Mouse (Mus musculus): ENCODE results near the gene Ciart. TPM values are rescaled to one million over a fixed set of nuclear protein-coding genes. Genes with fewer than 3 reads are reported as not detected.

Ciart gene
- total RNA-seq (2014; rRNA removed; ENCODE audit: low replicate concordance) (2.3 and 7.3 TPM in 2 replicates), polyA plus RNA-seq (2015; fragmentation: Nextera tagmentation; extraction: Ambion mirVana) (1.8 and 1.9 TPM in 2 replicates)

- Histone ChIP-seq H3K4me3 (ENCODE audit: low read depth, low read length) (peak within 1 kb of the TSS; percentile 39), H3K4me2 (ENCODE audit: low read depth, low read length) (peak within 1 kb of the TSS; percentile 75), H3K27me3 (ENCODE audit: control insufficient read depth, insufficient read depth, low read length) (no peaks in the 10 kb centered on the region), H3K9ac (replicated peaks; ENCODE audit: low read depth, low read length) (peak within 1 kb of the TSS; percentile 21; the same call in 1 of the 2 replicates), H3K27ac (ENCODE audit: low read depth) (peak within 1 kb of the TSS; percentile 65), H3K4me1 (ENCODE audit: control insufficient read depth, insufficient read depth) (peaks cover 7% of the 10 kb centered on the region), H3K9me3 (replicated peaks; ENCODE audit: control insufficient read depth, low read length) (no peaks in the 10 kb centered on the region), H3K36me3 (replicated peaks; ENCODE audit: control insufficient read depth, insufficient read depth, low read length) (peaks cover 18% of the 10 kb centered on the region; the same call in 1 of the 2 replicates)
- DNase-seq (ENCODE audit: low spot score) (peak; percentile 99), ATAC-seq (ENCODE audit: insufficient read depth, low read depth) (peak; percentile 96)
- WGBS = under 1% methylated on average over 61 of the region's 66 CpGs
- TF ChIP-seq EP300 (IDR thresholded peaks at IDR 0.05; ENCODE audit: low read depth) = peak; percentile 74
- no peak for TF ChIP-seq CTCF (IDR thresholded peaks at IDR 0.05; ENCODE audit: low read depth)
These were observed at the start of gene Ciart for GRCm38 (mm10) chr3:95881979-95882815. TSS of gene Ciart (minus strand) at chr3:95882251.

- 93% methylated on average over 1 of the region's 1 CpGs for WGBS
- no peak for TF ChIP-seq EP300 (IDR thresholded peaks at IDR 0.05; ENCODE audit: low read depth)
- TF ChIP-seq CTCF (IDR thresholded peaks at IDR 0.05; ENCODE audit: low read depth) = no peak
- Histone ChIP-seq H3K27ac (ENCODE audit: low read depth) (no peak overlapping the region), H3K9me3 (replicated peaks; ENCODE audit: control insufficient read depth, low read length) (no peaks in the 10 kb centered on the region), H3K36me3 (replicated peaks; ENCODE audit: control insufficient read depth, insufficient read depth, low read length) (peaks cover 27% of the 10 kb centered on the region), H3K4me3 (ENCODE audit: low read depth, low read length) (no peak overlapping the region), H3K9ac (replicated peaks; ENCODE audit: low read depth, low read length) (no peak overlapping the region), H3K27me3 (ENCODE audit: control insufficient read depth, insufficient read depth, low read length) (no peaks in the 10 kb centered on the region), H3K4me2 (ENCODE audit: low read depth, low read length) (no peak overlapping the region), H3K4me1 (ENCODE audit: control insufficient read depth, insufficient read depth) (peaks cover 6% of the 10 kb centered on the region; the same call in 1 of the 2 replicates)
- DNase-seq (ENCODE audit: low spot score) (no peak), ATAC-seq (ENCODE audit: insufficient read depth, low read depth) (no peak)
These were observed 49.4 kb upstream of the Ciart start for GRCm38 (mm10) chr3:95931471-95931870.

GRCm38 (mm10) chr3:95930471-95930789 lies 48.4 kb upstream of the Ciart start:
- Histone ChIP-seq H3K27ac (ENCODE audit: low read depth) (peak overlapping the region; percentile 94), H3K9me3 (replicated peaks; ENCODE audit: control insufficient read depth, low read length) (no peaks in the 10 kb centered on the region), H3K4me3 (ENCODE audit: low read depth, low read length) (peak overlapping the region; percentile 74), H3K27me3 (ENCODE audit: control insufficient read depth, insufficient read depth, low read length) (no peaks in the 10 kb centered on the region), H3K4me1 (ENCODE audit: control insufficient read depth, insufficient read depth) (peaks cover 6% of the 10 kb centered on the region; the same call in 1 of the 2 replicates), H3K36me3 (replicated peaks; ENCODE audit: control insufficient read depth, insufficient read depth, low read length) (peaks cover 22% of the 10 kb centered on the region), H3K4me2 (ENCODE audit: low read depth, low read length) (peak overlapping the region; percentile 79), H3K9ac (replicated peaks; ENCODE audit: low read depth, low read length) (peak overlapping the region; percentile 97)
- DNase-seq (ENCODE audit: low spot score) (peak; percentile 13), ATAC-seq (ENCODE audit: insufficient read depth, low read depth) (no peak)
- 1% methylated on average over 5 of the region's 5 CpGs for WGBS
- TF ChIP-seq EP300 (IDR thresholded peaks at IDR 0.05; ENCODE audit: low read depth) (no peak), CTCF (IDR thresholded peaks at IDR 0.05; ENCODE audit: low read depth) (no peak)

- peak overlapping the region; percentile 97 for H3K9ac ChIP-seq (replicated peaks; ENCODE audit: low read depth, low read length)
- H3K9me3 ChIP-seq (replicated peaks; ENCODE audit: control insufficient read depth, low read length) = no peaks in the 10 kb centered on the region
- peak overlapping the region; percentile 74 for H3K4me3 ChIP-seq (ENCODE audit: low read depth, low read length)
- WGBS = under 1% methylated on average over 103 of the region's 105 CpGs
- peaks cover 6% of the 10 kb centered on the region; the same call in 1 of the 2 replicates for H3K4me1 ChIP-seq (ENCODE audit: control insufficient read depth, insufficient read depth)
- no peaks in the 10 kb centered on the region for H3K27me3 ChIP-seq (ENCODE audit: control insufficient read depth, insufficient read depth, low read length)
- TF ChIP-seq EP300 (IDR thresholded peaks at IDR 0.05; ENCODE audit: low read depth) (no peak), CTCF (IDR thresholded peaks at IDR 0.05; ENCODE audit: low read depth) (no peak)
- peaks cover 17% of the 10 kb centered on the region for H3K36me3 ChIP-seq (replicated peaks; ENCODE audit: control insufficient read depth, insufficient read depth, low read length)
- peak; percentile 41 for DNase-seq (ENCODE audit: low spot score)
- H3K27ac ChIP-seq (ENCODE audit: low read depth) = peak overlapping the region; percentile 94
- peak overlapping the region; percentile 79 for H3K4me2 ChIP-seq (ENCODE audit: low read depth, low read length)
- peak; percentile 9; the same call in 1 of the 2 replicates for ATAC-seq (ENCODE audit: insufficient read depth, low read depth)
These were observed 47.8 kb upstream of the Ciart start for GRCm38 (mm10) chr3:95929581-95930470.

All from heart, postnatal 0 days (tissue).